Mouse (Mus musculus) forebrain, embryonic 15.5 days (tissue): Measurements from ENCODE around the gene Olfr869. TPM values are rescaled to one million over a fixed set of nuclear protein-coding genes. Genes with fewer than 3 reads are reported as not detected.

Source experiments
- ATAC-seq: fragments of 200-750 bp; cut with Nextera tagmentation; replicated peaks from 2 replicates; pipeline ENCODE4 v1.8.0; 2017; ENCODE audit warnings: mild to moderate bottlenecking, moderate TSS enrichment, moderate library complexity
- H3K27ac ChIP-seq: fragments of 300-500 bp; sonication (generic); replicated peaks from 2 replicates; pipeline ENCODE4 v1.5.1; 2015; ENCODE audit warnings: mild to moderate bottlenecking, inconsistent platforms
- H3K27me3 ChIP-seq: fragments of 300-500 bp; sonication (generic); 2 replicates; pipeline ENCODE4 v1.6.1; 2015; ENCODE audit warnings: inconsistent platforms
- H3K36me3 ChIP-seq: fragments of 300-500 bp; sonication (generic); 2 replicates; pipeline ENCODE4 v1.6.1; 2015; ENCODE audit warnings: mild to moderate bottlenecking, inconsistent platforms
- H3K4me1 ChIP-seq: fragments of 300-500 bp; sonication (generic); 2 replicates; pipeline ENCODE4 v1.6.1; 2015; ENCODE audit warnings: inconsistent platforms
- H3K4me2 ChIP-seq: fragments of 300-500 bp; sonication (generic); replicated peaks from 2 replicates; pipeline ENCODE4 v1.6.1; 2015; ENCODE audit warnings: mild to moderate bottlenecking, inconsistent platforms
- H3K4me3 ChIP-seq: fragments of 300-500 bp; sonication (generic); 2 replicates; pipeline ENCODE4 v1.5.1; 2015; ENCODE audit warnings: mild to moderate bottlenecking, inconsistent platforms
- H3K9ac ChIP-seq: fragments of 300-500 bp; sonication (generic); replicated peaks from 2 replicates; pipeline ENCODE4 v1.6.1; 2015; ENCODE audit warnings: mild to moderate bottlenecking, inconsistent platforms
- H3K9me3 ChIP-seq: fragments of 300-500 bp; sonication (generic); 2 replicates; pipeline ENCODE4 v1.6.1; 2016; ENCODE audit warnings: inconsistent platforms
- WGBS: fragments of 180-500 bp; shearing (Covaris S2); methylation state at CpG from one replicate; pipeline ENCODE4 v1.1.7; 2015; ENCODE audit warnings: mixed read lengths; 5-methylcytosine and 5-hydroxymethylcytosine counted together
- polyA plus RNA-seq: library from polyadenylated mRNA; unstranded; fragments of >200 nt; fragmentation: Nextera tagmentation; extraction: Ambion mirVana; gene quantifications from 2 replicates; pipeline ENCODE4 v1.2.1, GENCODE M21; 2015

Olfr869 gene
- not detected in 2 replicates for polyA plus RNA-seq

- Histone ChIP-seq H3K36me3 (no peaks in the 10 kb centered on the region), H3K27ac (no peak within 1 kb of the TSS), H3K9me3 (no peaks in the 10 kb centered on the region), H3K27me3 (no peaks in the 10 kb centered on the region), H3K4me3 (no peak within 1 kb of the TSS), H3K9ac (no peak within 1 kb of the TSS), H3K4me2 (no peak within 1 kb of the TSS), H3K4me1 (no peaks in the 10 kb centered on the region)
- ATAC-seq, result no peak
- WGBS, result 83% methylated on average over 2 of the region's 2 CpGs
Measured at GRCm38 (mm10) chr9:20128709-20129108, at the start of gene Olfr869. TSS of gene Olfr869 (plus strand) at chr9:20129009.

DNA sequence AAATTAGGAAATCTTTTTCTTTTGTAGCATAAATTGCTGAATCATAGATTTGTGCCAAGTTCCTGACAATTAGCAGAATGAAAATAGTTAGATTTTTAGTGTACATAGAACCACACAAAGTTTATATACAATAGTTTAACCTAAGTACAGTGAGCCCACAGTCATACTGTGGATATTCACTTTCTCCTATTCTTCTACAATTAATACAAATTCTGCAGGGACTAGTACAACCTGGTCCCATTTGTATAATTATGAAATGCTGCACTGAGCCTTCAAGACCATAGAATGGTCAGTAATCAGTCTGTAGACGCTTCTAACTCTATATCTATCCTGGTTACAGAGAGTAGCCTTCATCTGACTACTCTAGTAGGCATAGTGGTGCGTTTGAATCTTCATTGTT, 30.5 kb upstream of the Olfr869 start, which contains the start of gene Olfr868:
TSS of gene Olfr868 (plus strand) at position 301 of the 400 bp plus-strand sequence.
- Histone ChIP-seq H3K4me2 (no peak within 1 kb of the TSS), H3K4me3 (no peak within 1 kb of the TSS), H3K27me3 (no peaks in the 10 kb centered on the region), H3K4me1 (no peaks in the 10 kb centered on the region), H3K9ac (no peak within 1 kb of the TSS), H3K27ac (no peak within 1 kb of the TSS), H3K36me3 (no peaks in the 10 kb centered on the region), H3K9me3 (0 out of 2 replicates have a peak, but pooled peaks cover 4% of the 10 kb centered on the region)
- WGBS, result 41% methylated on average over 2 of the region's 2 CpGs
- ATAC-seq, result no peak

DNA sequence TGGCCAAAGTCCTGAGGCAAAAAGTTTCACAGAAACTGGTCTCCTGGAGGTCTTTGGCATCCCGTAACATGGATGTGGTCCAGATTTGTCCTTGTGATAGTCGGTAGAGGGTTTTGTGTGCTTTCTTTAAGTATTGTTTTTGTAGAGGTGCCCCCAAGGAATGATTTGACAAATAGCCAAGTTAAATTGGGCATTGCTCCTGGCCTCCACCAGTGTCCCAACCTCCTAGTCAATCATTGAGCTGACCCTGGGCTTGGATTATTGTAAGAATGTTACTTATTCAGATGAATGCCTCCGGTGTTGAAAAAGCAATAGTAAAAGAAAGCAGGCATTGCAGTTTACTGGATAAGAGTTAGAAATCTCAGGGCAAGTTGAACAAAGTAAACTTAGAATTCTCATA, 20.9 kb downstream of the Olfr869 start:
- Histone ChIP-seq H3K9me3 (peaks cover 21% of the 10 kb centered on the region; the same call in 1 of the 2 replicates), H3K4me1 (no peaks in the 10 kb centered on the region), H3K9ac (no peak overlapping the region), H3K36me3 (no peaks in the 10 kb centered on the region), H3K27me3 (no peaks in the 10 kb centered on the region), H3K4me3 (no peak overlapping the region), H3K4me2 (no peak overlapping the region), H3K27ac (no peak overlapping the region)
- 96% methylated on average over 3 of the region's 3 CpGs for WGBS
- no peak for ATAC-seq

- Histone ChIP-seq H3K4me1 (no peaks in the 10 kb centered on the region), H3K9me3 (peaks cover 9% of the 10 kb centered on the region; the same call in 1 of the 2 replicates), H3K27ac (no peak within 1 kb of the TSS), H3K4me2 (no peak within 1 kb of the TSS), H3K9ac (no peak within 1 kb of the TSS), H3K4me3 (no peak within 1 kb of the TSS), H3K36me3 (no peaks in the 10 kb centered on the region), H3K27me3 (no peaks in the 10 kb centered on the region)
- ATAC-seq, result no peak
- 76% methylated on average over 2 of the region's 2 CpGs for WGBS
Measured at GRCm38 (mm10) chr9:20173957-20174356, 45.1 kb downstream of the Olfr869 start, which contains the start of gene Olfr870. TSS of gene Olfr870 (minus strand) at chr9:20174057.

DNA sequence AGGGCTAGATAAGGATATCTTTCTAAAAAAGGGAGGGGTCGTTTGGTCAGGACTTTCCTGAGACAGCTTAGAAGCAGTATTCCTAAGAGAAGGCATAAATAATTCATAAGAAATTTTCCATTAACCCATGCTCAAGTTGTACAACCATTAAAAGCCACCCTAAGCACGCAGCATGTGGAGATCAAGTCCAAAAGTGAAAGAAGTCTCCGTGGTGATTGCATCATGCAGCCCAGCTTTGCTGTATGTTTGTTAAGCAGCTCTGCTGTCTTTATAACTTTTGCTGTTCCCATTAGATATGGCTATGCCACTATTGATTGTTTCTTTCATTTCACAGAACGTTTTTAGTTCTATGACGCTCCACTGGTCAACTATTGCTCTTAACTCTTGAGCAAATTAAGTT, 50.7 kb downstream of the Olfr869 start:
- Histone ChIP-seq H3K27ac (no peak overlapping the region), H3K9ac (no peak overlapping the region), H3K4me1 (no peaks in the 10 kb centered on the region), H3K4me2 (no peak overlapping the region), H3K4me3 (no peak overlapping the region), H3K27me3 (no peaks in the 10 kb centered on the region), H3K36me3 (no peaks in the 10 kb centered on the region), H3K9me3 (peaks cover 11% of the 10 kb centered on the region; the same call in 1 of the 2 replicates)
- 75% methylated on average over 5 of the region's 5 CpGs for WGBS
- no peak for ATAC-seq

Other genes starting within 250 kb of the Olfr869 start
- gene Olfr862, start 241.0 kb upstream of the Olfr869 start, polyA plus RNA-seq, result not detected in 2 replicates
- 0.17 and 0.18 TPM in 2 replicates for gene Olfr77, start 212.1 kb upstream of the Olfr869 start, polyA plus RNA-seq
- not detected in 2 replicates for gene Olfr866, start 101.0 kb upstream of the Olfr869 start, polyA plus RNA-seq
- gene Olfr867, start 71.4 kb upstream of the Olfr869 start, polyA plus RNA-seq, result not detected in 2 replicates
- gene Olfr868, start 30.4 kb upstream of the Olfr869 start, polyA plus RNA-seq, result not detected in 2 replicates
- gene Olfr870, start 45.0 kb downstream of the Olfr869 start, polyA plus RNA-seq, result not detected in 2 replicates
- gene Olfr871, start 83.2 kb downstream of the Olfr869 start, polyA plus RNA-seq, result not detected in 2 replicates
- not detected in 2 replicates for gene Olfr872, start 108.1 kb downstream of the Olfr869 start, polyA plus RNA-seq
- gene Olfr39, start 153.3 kb downstream of the Olfr869 start, polyA plus RNA-seq, result not detected in 2 replicates
- gene Olfr873, start 169.5 kb downstream of the Olfr869 start, polyA plus RNA-seq, result not detected in 2 replicates
- 0.10 TPM in 1 of 2 replicates, not detected in the other for gene Olfr18, start 207.1 kb downstream of the Olfr869 start, polyA plus RNA-seq